Comparison of ENCODE assay signal across 17 mouse cellular contexts in the genomic region with DNA sequence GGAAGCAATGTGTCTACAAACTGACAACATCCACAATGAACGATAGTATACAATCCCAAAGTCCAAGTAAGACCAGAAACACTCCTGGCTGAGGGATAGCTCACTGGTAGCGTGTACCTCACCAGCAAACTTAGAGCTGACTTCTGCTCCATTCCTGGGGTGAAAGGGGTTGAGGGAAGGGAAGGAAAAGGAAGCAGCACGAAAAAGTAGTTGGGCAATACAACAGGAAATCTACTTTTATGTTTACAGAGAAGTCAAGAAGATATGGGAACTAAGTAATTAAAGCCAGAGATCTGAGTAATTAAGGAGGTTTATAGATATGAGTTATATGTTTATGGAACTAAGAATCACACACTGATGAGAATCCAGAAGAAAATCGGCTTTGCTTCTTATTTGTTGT.
"Had no signal": no experiment of that assay in that cellular context is flagged by ENCODE, and none has a peak within 500 bp of the region (broad histone marks: within the 10 kb centered on the region; RNA-seq: fewer than 3 reads in every experiment).

No protein-coding gene starts in this region.

- ATAC-seq: liver, embryonic 12.5 days; midbrain, embryonic 16.5 days had no signal

- H3K4me1 ChIP-seq: midbrain, embryonic 12.5 days; neural tube, embryonic 12.5 days had no signal

- H3K36me3 ChIP-seq: liver, embryonic 12.5 days; midbrain, embryonic 12.5 days; neural tube, embryonic 12.5 days; stomach, embryonic 15.5 days had no signal

- H3K4me2 ChIP-seq: liver, embryonic 12.5 days; lung, embryonic 14.5 days; midbrain, embryonic 12.5 days; neural tube, embryonic 12.5 days; stomach, embryonic 15.5 days had no signal

- H3K4me3 ChIP-seq: liver, embryonic 12.5 days; megakaryocyte, embryonic 14.5 days; midbrain, embryonic 12.5 days; neural tube, embryonic 12.5 days; stomach, embryonic 15.5 days had no signal

- H3K9ac ChIP-seq: liver, embryonic 12.5 days; liver, embryonic 14.5 days; lung, embryonic 14.5 days; midbrain, embryonic 12.5 days; neural tube, embryonic 12.5 days; stomach, embryonic 15.5 days had no signal

- H3K27ac ChIP-seq: liver, embryonic 12.5 days; liver, embryonic 14.5 days; macrophage; midbrain, embryonic 12.5 days; neural tube, embryonic 12.5 days; stomach, embryonic 15.5 days; stomach, postnatal 0 days had no signal

- H3K27me3 ChIP-seq: liver, embryonic 12.5 days; megakaryocyte, embryonic 14.5 days; midbrain, embryonic 12.5 days; neural tube, embryonic 12.5 days; stomach, embryonic 15.5 days had no signal

- DNase-seq: lung, adult 18-20 months; lung, embryonic 14.5 days; lung, postnatal 10 days; midbrain, embryonic 14.5 days; right cerebral cortex, postnatal 14 days; thymus, adult 2 months; thymus, postnatal 25 days; thymus, postnatal 4 days had no signal

- H3K9me3 ChIP-seq: liver, embryonic 12.5 days; midbrain, embryonic 12.5 days; neural tube, embryonic 12.5 days; stomach, embryonic 15.5 days had no signal
